Mouse (Mus musculus) ES-E14 (cell line): ENCODE data around the gene Ppp6r2.

Experiments used
- CHD2 ChIP-seq: IDR thresholded peaks from 2 replicates; pipeline ENCODE4 v1.6.1; 2014; ENCODE audit warnings: mild to moderate bottlenecking, low read depth, low read length, inconsistent platforms
- HCFC1 ChIP-seq: IDR thresholded peaks from 2 replicates; pipeline ENCODE4 v1.6.1; 2012; ENCODE audit warnings: low read length, inconsistent platforms, borderline replicate concordance; ENCODE audit not compliant: insufficient read depth
- MAFK ChIP-seq: IDR thresholded peaks from 2 replicates; pipeline ENCODE4 v1.6.1; 2014; ENCODE audit warnings: mild to moderate bottlenecking, low read depth, low read length, inconsistent platforms; ENCODE audit not compliant: insufficient read depth
- ZC3H11A ChIP-seq: IDR thresholded peaks from 2 replicates; pipeline ENCODE4 v1.6.1; 2012; ENCODE audit warnings: low read depth, mild to moderate bottlenecking, inconsistent platforms, low read length, borderline replicate concordance
- ZNF384 ChIP-seq: IDR thresholded peaks from 2 replicates; pipeline ENCODE4 v1.6.1; 2012; ENCODE audit warnings: low read depth, low read length, inconsistent platforms

- no peak for TF ChIP-seq MAFK
- no peak for TF ChIP-seq ZC3H11A
- no peak for TF ChIP-seq ZNF384
- TF ChIP-seq HCFC1 = no peak
- no peak for TF ChIP-seq CHD2
Measured at GRCm38 (mm10) chr15:89174889-89175339, 36.4 kb upstream of the Ppp6r2 start.
